Mouse (Mus musculus) frontal cortex, postnatal 36 days (tissue): ENCODE measurements at regions not wholly inside any gene's neighbourhood (a gene's known extent, or its start where the extent isn't known, plus 50 kb on each side); places are given as distances from the start of the nearest gene placed in this dataset.

Source experiments
- DNase-seq, 2 experiments: peaks; one replicate each; pipeline ENCODE4 v3.0.0; 2022; ENCODE audit warnings: low spot score in 2 of 2

DNA sequence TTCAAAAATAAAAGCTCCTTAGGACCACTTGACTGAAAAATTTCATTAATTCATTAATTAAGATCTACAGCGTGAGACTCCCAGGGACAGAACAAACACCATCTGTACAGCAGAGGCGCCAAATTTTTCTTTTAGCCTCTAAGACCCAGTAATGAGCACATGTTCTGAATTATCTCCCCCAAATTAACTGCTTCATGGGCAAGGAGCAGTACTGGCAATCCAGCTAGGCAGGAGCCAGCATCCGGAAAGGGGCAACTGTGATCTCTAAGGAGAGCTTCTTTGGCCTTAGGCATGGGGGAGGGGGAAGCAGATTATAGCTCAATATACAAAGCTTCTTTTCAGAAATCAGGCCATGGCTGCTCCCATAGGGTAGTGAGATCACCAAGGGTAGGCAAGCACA lies 278.2 kb upstream of the Castor2 start:
- DNase-seq: no peak

DNA sequence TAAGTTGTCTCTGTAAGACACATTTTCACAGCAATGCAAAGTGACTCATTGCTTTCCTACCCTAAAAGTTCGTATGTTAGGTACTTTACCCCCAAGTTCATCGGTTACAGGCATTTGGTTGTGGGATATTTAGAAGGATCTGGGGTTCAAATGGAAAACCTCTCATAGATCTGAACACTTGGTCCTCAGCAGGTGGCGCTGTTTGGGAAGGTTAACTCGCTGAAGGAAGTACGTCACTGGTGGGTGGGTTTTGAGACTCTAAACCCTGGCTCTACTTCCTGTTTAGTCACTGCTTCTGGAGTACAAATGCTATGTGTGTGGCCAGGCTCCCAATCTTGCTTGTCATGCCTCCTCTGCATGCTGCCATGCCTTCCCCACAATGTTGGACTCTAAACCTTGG lies 284.0 kb upstream of the Castor2 start:
- DNase-seq: no peak

GRCm38 (mm10) chr5:133814436-133814835 lies 285.1 kb upstream of the Castor2 start:
- peak; percentile 35 for DNase-seq

GRCm38 (mm10) chr5:133812216-133812615 lies 287.3 kb upstream of the Castor2 start:
- DNase-seq: no peak

- DNase-seq: peak; percentile 11 to 40
These were observed 292.6 kb upstream of the Castor2 start for GRCm38 (mm10) chr5:133806891-133807290.

DNA sequence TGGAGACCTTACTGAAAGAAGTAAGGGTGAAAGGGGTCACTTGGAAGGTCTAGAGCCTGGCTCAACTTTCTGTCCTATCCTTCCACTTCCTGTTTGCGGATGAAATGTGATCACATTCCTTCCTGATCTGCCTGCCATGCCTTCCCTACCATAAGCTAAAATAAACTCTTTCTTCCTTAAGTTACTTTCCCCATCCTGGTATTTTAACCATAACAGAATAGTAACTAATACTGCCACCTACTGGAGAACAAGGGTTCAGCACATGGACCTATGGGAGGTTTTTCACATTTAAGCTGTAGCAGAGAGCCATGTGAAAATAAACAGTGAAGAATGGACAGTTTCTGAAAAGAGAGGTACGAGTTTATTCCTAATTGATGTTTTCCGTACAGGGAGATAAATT lies 297.5 kb upstream of the Castor2 start:
- DNase-seq: no peak

DNA sequence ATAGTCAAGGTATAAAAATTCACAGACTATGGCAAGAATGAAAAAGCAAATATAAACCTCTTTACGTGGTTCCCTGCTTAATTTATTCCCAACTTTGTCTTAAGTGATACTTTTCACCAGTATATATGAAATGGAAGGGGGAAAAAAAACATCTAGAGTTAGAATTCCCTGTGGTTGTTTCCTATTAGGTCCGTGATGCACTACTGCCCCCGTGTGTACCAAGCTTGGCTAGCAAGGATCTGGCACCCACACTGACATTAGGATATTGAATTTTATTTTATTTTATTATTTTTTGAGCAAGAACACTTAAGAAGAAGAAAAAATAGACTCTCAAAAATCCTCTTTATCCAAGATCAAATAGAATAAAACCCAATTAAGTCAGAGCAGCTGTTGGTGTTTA lies 303.9 kb upstream of the Castor2 start:
- DNase-seq: peak; percentile 39 to 69

GRCm38 (mm10) chr5:133790726-133791125 lies 308.8 kb upstream of the Castor2 start:
- no peak for DNase-seq

DNA sequence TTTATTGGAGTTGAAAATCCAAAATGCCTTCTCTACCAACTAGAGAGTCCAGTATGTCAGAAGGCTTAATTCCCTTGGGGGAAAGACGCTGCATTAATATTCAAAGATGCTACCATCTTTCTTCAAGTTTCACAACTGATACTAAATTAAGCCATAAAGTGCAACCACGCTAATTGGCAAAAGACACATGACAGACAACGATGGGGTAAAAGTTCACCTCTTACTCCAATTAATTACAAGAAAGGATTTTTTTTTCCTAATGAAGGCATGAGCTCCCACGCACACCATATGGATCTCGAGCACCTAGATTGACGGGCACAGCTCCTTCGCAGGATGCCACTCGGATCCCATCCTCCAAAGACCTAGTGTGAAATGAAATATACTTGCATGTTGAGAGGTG lies 311.5 kb upstream of the Castor2 start:
- DNase-seq: no peak

DNA sequence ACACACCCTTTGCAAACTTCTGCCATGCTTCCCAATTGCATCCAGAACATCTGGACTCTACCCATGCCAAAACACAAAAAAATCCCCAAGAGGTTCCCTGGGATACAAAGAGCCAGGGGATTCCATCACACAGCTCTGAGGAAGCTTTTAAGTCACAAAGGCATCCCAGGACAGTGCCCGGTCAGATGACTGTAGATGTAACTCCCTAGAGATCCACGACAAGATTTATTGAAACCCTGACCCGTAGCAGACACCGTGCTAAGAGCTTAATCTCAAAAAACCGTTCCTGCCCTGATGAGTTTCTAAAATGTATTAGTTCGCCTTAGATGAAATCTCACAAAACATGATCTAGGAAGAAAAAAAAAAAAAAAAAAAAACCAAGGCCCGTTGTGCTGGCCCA lies 312.0 kb upstream of the Castor2 start:
- no peak for DNase-seq

GRCm38 (mm10) chr5:133776591-133776990 lies 322.9 kb upstream of the Castor2 start:
- no peak for DNase-seq

- DNase-seq: no peak
These were observed 325.4 kb upstream of the Castor2 start for GRCm38 (mm10) chr5:133774116-133774515.

- peak; percentile 15 to 64 for DNase-seq
These were observed 330.7 kb upstream of the Castor2 start for GRCm38 (mm10) chr5:133768856-133769255.

DNA sequence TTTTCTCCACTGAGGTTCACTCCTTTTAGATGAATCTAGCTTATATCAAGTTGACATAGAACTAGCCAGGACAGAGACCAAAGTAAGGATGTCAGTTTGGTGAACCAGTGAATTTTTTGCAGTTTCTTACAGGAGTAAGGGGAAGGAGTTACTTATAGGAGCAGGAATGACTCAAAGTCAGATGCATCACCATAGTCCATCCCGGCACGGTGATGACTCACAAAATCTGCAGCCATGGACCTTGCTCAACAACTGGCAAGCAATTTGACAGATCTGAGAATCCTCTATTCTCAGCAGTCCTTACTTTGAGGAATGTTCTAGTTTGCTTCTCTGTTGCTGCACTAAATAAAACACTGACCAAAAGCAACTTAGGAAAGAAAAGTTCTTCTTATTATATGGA lies 341.7 kb upstream of the Castor2 start:
- peak; percentile 13 to 35 for DNase-seq

DNA sequence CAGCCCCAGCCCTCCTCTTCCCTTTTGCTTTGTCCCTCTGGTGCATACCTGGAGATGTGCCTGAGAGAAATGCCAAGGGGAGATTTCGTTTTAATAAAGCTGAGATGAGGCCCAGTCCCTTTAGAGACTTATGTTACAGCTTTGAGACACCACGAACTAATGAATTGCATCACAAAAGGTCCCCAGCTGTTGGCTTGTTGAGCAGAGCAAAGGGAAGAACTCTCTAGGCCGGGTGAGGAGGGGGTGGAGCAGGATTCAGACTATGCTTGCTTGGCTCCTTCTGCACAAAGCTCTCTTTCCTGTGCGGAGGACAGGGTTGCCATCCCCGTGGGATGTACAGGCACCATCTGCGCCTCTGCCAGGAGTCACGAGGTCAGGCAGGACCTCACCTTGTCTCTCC lies 345.3 kb upstream of the Castor2 start:
- DNase-seq: no peak

DNA sequence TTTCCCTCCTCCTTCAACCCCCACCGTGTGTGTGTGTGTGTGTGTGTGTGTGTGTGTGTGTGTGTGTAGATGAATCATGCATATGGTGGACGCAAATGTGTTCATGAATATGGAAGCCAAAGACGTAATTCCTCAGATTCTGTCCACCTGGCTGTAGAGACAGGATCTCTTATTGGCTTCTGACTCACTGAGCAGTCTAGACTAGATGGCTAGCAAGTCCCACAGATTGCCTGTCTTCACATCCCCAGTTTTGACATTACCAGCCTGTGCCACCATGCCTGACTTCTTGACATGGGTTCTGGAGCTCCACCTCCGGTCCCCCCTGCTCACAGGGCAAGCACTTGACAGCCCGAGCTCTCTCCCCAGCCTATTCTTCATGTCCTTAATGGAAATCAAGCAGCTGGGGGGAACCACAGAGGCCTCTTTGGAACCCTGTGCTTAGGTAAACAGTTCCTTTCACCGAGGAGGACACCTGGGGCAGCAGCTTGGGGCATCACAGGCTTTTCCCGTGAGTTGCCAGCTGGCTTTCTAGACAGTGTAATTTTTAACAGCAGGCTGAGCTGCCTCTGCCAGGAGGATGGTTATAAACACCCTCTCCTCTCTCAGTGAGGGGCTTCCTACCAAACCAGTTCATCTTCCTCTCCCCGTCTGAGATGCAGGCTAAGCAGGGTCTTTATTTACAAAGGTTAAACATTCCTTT lies 345.9 kb upstream of the Castor2 start:
- DNase-seq: peak in 1 of 2 experiments; percentile 14

DNA sequence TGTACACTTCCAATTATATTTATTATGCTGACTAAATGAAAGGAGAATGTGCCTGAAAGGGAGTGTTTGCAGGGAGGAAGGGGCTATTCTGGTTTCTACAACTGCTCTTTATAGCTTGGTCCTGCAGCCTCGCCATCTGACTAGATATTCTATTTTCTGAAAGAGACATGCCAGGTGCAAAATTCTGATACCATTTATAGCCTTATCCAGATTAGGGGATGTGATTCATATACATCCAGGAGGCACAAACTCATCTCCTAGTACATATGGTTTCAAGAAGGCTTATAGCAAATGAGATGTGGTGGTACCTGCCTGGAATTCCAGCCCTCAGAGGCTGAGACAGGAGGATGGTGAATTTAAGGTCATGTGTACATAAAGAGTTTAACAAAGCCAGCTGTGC lies 352.6 kb upstream of the Castor2 start:
- peak in 1 of 2 experiments; percentile 37 for DNase-seq

- peak in 1 of 2 experiments; percentile 6 for DNase-seq
These were observed 353.1 kb upstream of the Castor2 start for GRCm38 (mm10) chr5:133746411-133746810.

DNA sequence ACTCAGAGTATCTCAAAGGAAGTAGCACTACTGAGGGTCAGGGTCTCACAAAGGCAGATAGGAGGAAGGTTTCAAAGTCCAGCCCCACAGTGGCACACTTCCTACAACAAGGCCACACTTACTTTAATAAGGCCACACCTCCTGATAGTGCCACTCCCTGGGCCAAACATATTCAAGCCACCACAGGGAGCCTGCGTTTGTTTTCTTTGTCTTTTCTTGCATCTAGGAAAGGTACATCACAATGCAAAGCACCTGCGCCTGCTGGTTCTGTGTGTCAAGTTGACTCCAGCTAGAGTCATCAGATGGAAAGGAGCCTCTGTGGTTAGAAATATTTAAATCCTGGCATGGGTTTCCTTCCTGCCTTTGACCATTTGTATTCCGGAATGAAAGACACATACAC lies 355.4 kb upstream of the Castor2 start:
- no peak for DNase-seq

GRCm38 (mm10) chr5:133743606-133744005 lies 355.9 kb upstream of the Castor2 start:
- no peak for DNase-seq

DNA sequence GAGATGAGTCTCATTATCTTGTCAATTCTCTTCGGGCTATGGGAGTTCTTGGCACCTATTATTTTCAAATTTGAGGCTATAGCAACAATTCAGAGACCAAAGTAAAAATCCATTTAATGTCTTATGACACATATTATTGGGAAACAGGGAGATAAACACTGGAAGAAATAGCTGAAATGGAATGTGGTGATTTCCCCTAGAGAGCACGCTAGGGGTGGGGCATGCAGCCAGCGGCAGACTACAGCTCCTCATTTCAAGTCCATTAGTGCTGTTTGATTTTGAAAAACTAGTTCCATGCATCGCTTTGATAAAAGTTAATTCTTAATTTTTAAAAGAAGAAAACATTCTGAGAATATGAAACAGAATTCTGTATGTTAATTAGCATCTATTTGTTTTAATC lies 367.6 kb upstream of the Castor2 start:
- DNase-seq: no peak

DNA sequence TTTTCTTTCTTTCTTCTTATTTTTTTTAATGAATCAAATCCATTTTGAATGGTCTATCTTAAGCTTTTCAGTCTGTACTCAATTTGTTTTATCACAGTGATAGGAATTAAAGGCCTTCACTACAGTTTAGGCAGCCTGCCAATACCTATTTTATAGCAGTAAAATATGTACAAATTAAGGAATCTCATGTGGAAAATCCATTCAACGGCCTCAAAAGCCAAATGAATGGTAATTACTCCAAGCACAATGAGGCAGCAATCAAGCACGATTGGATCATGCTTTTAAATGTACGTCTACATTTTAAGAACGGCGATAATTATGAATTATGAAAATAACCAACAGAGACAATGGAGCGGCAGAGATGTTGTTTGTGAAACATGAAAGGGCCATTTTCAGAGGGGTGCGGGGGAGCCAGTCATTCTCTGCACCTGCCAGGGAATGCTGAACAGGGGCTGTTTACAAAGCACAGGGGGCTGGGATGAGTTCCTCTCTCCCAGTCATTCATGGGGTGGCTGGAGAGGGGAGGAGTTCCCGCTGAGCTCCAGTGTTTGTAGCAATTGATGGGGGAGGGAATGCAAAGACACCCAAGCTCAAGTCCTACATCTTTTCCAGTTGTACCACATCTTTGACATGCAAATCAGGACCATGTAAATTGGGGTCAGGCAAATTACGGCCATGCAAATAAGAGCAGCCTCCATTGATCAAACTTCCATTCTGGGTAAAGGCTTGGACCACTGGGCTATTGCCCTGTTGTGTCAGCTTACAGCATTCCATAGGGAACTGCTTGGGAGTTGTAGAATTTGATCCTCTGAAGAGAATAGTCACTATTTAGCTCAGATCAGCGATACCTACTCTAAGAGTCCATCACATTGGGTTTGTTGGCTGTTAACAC lies 381.1 kb upstream of the Castor2 start:
- DNase-seq: peak in 1 of 2 experiments; percentile 3

DNA sequence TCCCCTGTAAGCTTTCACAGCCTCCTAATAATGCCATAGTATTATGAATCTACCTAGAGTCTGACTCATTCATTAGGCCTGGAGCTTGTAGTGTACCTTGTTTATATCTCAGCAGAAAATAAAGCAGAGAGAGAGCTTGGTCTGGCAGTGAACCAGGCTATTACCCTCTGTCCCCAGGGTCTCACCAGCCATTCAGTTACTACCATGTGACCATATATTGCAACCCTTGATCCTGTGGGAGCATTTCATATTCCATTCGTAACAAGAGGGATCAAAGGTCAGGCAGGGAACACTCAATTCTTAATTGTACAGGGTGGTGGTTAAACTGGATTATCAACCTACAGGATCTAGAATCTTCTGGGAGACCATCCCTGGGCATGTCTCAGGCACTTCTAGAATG lies 383.7 kb upstream of the Castor2 start:
- DNase-seq: no peak
